Mouse (Mus musculus) myocyte (in vitro differentiated cells): Measurements from ENCODE around the gene Fam43b. TPM values are rescaled to one million over a fixed set of nuclear protein-coding genes. Genes with fewer than 3 reads are reported as not detected.
A peak's percentile ranks its signal among the peaks of the same experiment; 100 is the strongest.

Experiments used
- H3K27me3 ChIP-seq: one replicate; pipeline ENCODE4 v1.6.1; 2011; ENCODE audit not compliant: control insufficient read depth, insufficient read depth, insufficient read length
- H3K36me3 ChIP-seq: one replicate; pipeline ENCODE4 v1.6.1; 2011; ENCODE audit not compliant: control insufficient read depth, insufficient read depth
- H3K4me2 ChIP-seq: one replicate; pipeline ENCODE4 v1.6.1; 2011; ENCODE audit warnings: low read depth, control low read depth
- H3K4me3 ChIP-seq: one replicate; pipeline ENCODE4 v1.5.1; 2011; ENCODE audit warnings: mild to moderate bottlenecking, control low read depth, moderate library complexity
- H3K79me2 ChIP-seq: one replicate; pipeline ENCODE4 v1.6.1; 2011; ENCODE audit not compliant: control insufficient read depth, insufficient read depth
- H3ac ChIP-seq: one replicate; pipeline ENCODE4 v1.6.1; 2011; ENCODE audit not compliant: control insufficient read depth, insufficient read length
- CEBPB ChIP-seq: IDR thresholded peaks from 2 replicates; pipeline ENCODE4 v1.6.1; 2011; ENCODE audit warnings: mild to moderate bottlenecking, moderate library complexity; ENCODE audit not compliant: poor library complexity, insufficient read depth, severe bottlenecking
- E2F4 ChIP-seq: IDR thresholded peaks from one replicate; pipeline ENCODE4 v1.6.1; 2011; ENCODE audit warnings: mild to moderate bottlenecking, control low read depth, moderate library complexity; ENCODE audit not compliant: insufficient read depth
- MAX ChIP-seq: IDR thresholded peaks from one replicate; pipeline ENCODE4 v1.6.1; 2011; ENCODE audit warnings: low read depth, mild to moderate bottlenecking, control low read depth
- MYOD1 ChIP-seq, 3 experiments: IDR thresholded peaks; one replicate each; pipeline ENCODE4 v1.6.1; 2011; ENCODE audit warnings: control low read depth in 2 of 3, low read depth in 2 of 3, mild to moderate bottlenecking in 2 of 3, moderate library complexity in 1 of 3; ENCODE audit not compliant: insufficient read length in 2 of 3, control insufficient read depth in 1 of 3
- MYOG ChIP-seq, 3 experiments: IDR thresholded peaks; one replicate each; pipeline ENCODE4 v1.6.1; 2011; ENCODE audit warnings: control low read depth in 2 of 3, low read depth in 2 of 3, mild to moderate bottlenecking in 2 of 3; ENCODE audit not compliant: insufficient read length in 2 of 3, control insufficient read depth in 1 of 3, insufficient read depth in 1 of 3
- POLR2A ChIP-seq: IDR thresholded peaks from one replicate; pipeline ENCODE4 v1.6.1; 2011; ENCODE audit warnings: low read depth, mild to moderate bottlenecking, control low read depth, moderate library complexity; ENCODE audit not compliant: insufficient read length
- POLR2AphosphoS2 ChIP-seq: IDR thresholded peaks from one replicate; pipeline ENCODE4 v1.6.1; 2011; ENCODE audit warnings: low read depth, control low read depth; ENCODE audit not compliant: insufficient read length
- REST ChIP-seq: IDR thresholded peaks from one replicate; pipeline ENCODE4 v1.6.1; 2011; ENCODE audit warnings: mild to moderate bottlenecking, control low read depth, moderate library complexity; ENCODE audit not compliant: insufficient read depth, insufficient read length
- SRF ChIP-seq: IDR thresholded peaks from one replicate; pipeline ENCODE4 v1.6.1; 2011; ENCODE audit warnings: low read depth; ENCODE audit not compliant: control insufficient read depth, insufficient read length
- TCF12 ChIP-seq: IDR thresholded peaks from one replicate; pipeline ENCODE4 v1.6.1; 2011; ENCODE audit warnings: mild to moderate bottlenecking, control low read depth; ENCODE audit not compliant: poor library complexity, insufficient read depth, severe bottlenecking
- TCF3 ChIP-seq: IDR thresholded peaks from one replicate; pipeline ENCODE4 v1.6.1; 2011; ENCODE audit warnings: low read depth, control low read depth; ENCODE audit not compliant: insufficient read length
- USF1 ChIP-seq: IDR thresholded peaks from one replicate; pipeline ENCODE4 v1.6.1; 2011; ENCODE audit warnings: low read depth, mild to moderate bottlenecking, control low read depth, moderate library complexity
- polyA plus RNA-seq: library from polyadenylated mRNA; unstranded; fragments of >200 nt; fragmentation: generic; extraction: Trizol; gene quantifications from one replicate; pipeline ENCODE4 v1.2.1, GENCODE M21; 2012; ENCODE audit warnings: missing spikeins

Gene Fam43b
- polyA plus RNA-seq, 1 experiment: not detected

DNA sequence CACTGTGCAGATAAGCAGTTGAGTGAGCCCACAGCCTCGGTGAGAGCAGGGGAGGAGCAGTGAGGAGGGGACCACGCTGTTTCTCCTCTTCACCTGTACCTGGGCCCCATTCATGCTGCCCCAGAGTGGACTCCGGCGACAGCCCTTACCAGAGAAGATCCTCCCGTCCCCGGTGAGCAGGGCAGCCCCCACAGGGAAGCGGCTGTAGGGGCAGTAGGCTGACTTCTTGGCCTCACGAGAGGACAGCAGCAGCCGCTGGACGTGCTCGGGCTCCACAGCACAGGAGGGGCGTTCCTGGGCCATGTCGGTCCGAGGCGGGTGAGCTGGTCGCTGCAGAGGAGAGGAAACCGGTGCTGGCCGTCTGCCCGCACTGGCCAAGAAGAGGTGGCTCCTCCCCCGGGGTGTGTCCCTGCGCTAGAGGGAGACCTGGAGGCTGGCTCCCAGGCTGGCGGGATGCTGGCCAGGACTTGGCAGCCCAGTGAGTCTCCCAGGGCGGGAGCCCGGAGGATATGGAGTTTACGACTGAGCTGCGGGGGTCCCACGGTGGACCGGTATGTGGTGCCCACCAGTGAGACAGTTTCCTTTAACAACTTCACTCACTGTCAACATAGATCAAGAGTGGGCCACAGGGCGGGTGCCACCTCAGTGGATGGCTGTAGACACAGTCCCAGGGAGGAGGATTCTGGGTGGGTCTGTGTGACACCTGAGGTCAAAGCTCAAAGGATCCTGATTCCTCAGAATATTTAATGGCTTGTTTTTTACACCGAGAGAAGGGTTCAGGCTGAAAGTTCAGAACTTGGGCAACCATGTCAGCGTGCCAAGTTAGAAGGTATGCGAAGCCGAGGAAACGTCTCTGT, 28.5 kb downstream of the Fam43b start, which contains the start of gene Cda:
Gene Cda (minus strand): TSS at position 352 of the 857 bp plus-strand sequence.
- peak within 1 kb of the TSS; percentile 83 for H3K4me2 ChIP-seq
- H3K79me2 ChIP-seq: no peaks in the 10 kb centered on the region
- no peaks in the 10 kb centered on the region for H3K36me3 ChIP-seq

DNA sequence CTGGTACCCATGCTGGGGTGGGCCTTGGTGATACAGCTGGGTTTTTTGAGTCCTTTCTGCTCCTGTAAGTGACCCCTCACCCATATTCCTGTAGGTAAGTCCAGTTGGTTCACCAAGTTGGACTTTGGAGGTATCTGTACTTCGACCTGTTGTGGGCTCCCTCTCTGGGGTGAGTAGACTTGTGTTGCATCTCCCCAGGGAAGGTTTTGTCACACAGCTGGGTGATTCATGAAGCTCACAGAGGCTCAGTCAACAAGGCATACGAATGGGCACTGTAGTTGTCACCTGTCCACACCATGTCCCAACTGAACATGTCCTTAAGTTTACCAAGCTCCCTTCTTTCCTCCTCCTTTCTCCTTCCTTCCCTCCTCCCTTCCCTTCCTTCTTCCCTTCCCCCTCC, 29.8 kb downstream of the Fam43b start:
- no peak overlapping the region for H3K4me2 ChIP-seq
- H3K79me2 ChIP-seq: no peaks in the 10 kb centered on the region
- no peak overlapping the region for H3K4me3 ChIP-seq
- no peak overlapping the region for H3ac ChIP-seq
- no peak for TF ChIP-seq CEBPB
- no peak for TF ChIP-seq TCF3
- TF ChIP-seq USF1: no peak
- no peak for TF ChIP-seq MYOG (IDR thresholded peaks at IDR 0.05; ENCODE audit: control insufficient read depth in 1 of 3, insufficient read depth in 1 of 3, insufficient read length in 2 of 3, low read depth in 2 of 3)
- TF ChIP-seq SRF: no peak
- TF ChIP-seq E2F4: no peak
- no peak for TF ChIP-seq TCF12
- TF ChIP-seq MAX: no peak
- TF ChIP-seq REST: no peak
- no peak for TF ChIP-seq POLR2AphosphoS2
- TF ChIP-seq MYOD1 (IDR thresholded peaks at IDR 0.05; ENCODE audit: control insufficient read depth in 1 of 3, insufficient read length in 2 of 3, low read depth in 2 of 3): no peak
- no peak for TF ChIP-seq POLR2A
- no peaks in the 10 kb centered on the region for H3K36me3 ChIP-seq
- no peaks in the 10 kb centered on the region for H3K27me3 ChIP-seq

More for the DNA sequence above, 28.5 kb downstream of the Fam43b start, which contains the start of gene Cda:
- H3K4me3 ChIP-seq: peak within 1 kb of the TSS; percentile 6
- no peaks in the 10 kb centered on the region for H3K27me3 ChIP-seq
- H3ac ChIP-seq: no peak within 1 kb of the TSS
- TF ChIP-seq SRF (no peak), POLR2AphosphoS2 (no peak), POLR2A (no peak), CEBPB (no peak), TCF12 (no peak), MAX (no peak), USF1 (no peak), MYOD1 (IDR thresholded peaks at IDR 0.05; ENCODE audit: control insufficient read depth in 1 of 3, insufficient read length in 2 of 3, low read depth in 2 of 3) (no peak), E2F4 (no peak), TCF3 (no peak), MYOG (IDR thresholded peaks at IDR 0.05; ENCODE audit: control insufficient read depth in 1 of 3, insufficient read depth in 1 of 3, insufficient read length in 2 of 3, low read depth in 2 of 3) (no peak)

DNA sequence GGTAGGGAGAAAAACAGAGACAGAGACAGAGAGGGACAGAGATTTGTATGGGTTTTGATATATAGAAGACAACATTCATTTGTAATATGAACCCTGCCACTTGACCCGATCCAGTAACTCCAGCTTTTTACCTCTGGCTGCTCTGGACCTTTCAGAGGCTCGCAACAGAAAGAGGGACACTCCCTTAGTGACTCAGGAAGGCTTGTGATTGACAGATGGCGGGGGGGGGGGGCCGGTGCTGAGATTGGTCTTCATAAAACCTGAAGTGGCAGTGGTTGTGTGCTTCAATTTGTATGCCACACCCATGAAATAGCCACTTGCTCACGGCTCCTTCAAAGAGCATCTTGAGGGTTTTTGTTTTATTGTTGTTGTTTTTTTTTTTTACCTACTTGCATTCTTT, 32.8 kb downstream of the Fam43b start:
- Histone ChIP-seq H3K4me2 (no peak overlapping the region), H3K4me3 (no peak overlapping the region), H3K27me3 (no peaks in the 10 kb centered on the region), H3ac (no peak overlapping the region), H3K79me2 (no peaks in the 10 kb centered on the region), H3K36me3 (no peaks in the 10 kb centered on the region)
- TF ChIP-seq POLR2A: no peak
- no peak for TF ChIP-seq POLR2AphosphoS2
- no peak for TF ChIP-seq MAX
- no peak for TF ChIP-seq TCF12
- no peak for TF ChIP-seq SRF
- no peak for TF ChIP-seq E2F4
- no peak for TF ChIP-seq REST

DNA sequence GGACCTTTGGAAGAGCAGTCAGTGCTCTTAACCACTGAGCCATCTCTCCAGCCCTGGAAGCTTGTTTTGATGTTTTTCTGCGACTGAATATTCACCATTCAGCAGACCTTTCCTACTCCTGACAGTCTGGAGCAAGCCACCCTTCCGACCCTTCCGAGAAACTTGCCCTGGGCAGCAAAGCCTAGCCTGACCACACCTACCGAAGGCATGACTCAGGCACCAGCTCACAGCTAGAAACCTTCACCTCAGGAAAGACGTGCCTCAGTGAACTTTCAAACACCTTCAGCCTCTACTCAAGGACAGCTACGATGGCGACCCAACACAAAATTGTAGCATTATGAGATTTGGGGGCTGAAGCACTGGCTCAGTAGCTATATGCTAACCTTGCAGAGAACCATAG, 33.4 kb downstream of the Fam43b start:
- TF ChIP-seq MYOG (IDR thresholded peaks at IDR 0.05; ENCODE audit: control insufficient read depth in 1 of 3, insufficient read depth in 1 of 3, insufficient read length in 2 of 3, low read depth in 2 of 3): no peak
- TF ChIP-seq TCF12: no peak
- TF ChIP-seq CEBPB: no peak
- no peak for TF ChIP-seq POLR2AphosphoS2
- no peak for TF ChIP-seq E2F4
- no peak for TF ChIP-seq MAX
- no peak for TF ChIP-seq TCF3
- TF ChIP-seq POLR2A: no peak
- no peak for TF ChIP-seq MYOD1 (IDR thresholded peaks at IDR 0.05; ENCODE audit: control insufficient read depth in 1 of 3, insufficient read length in 2 of 3, low read depth in 2 of 3)
- TF ChIP-seq USF1: no peak
- TF ChIP-seq SRF: no peak
- no peak for TF ChIP-seq REST
- Histone ChIP-seq H3K4me2 (no peak overlapping the region), H3K27me3 (no peaks in the 10 kb centered on the region), H3K36me3 (no peaks in the 10 kb centered on the region), H3K4me3 (no peak overlapping the region), H3ac (no peak overlapping the region), H3K79me2 (no peaks in the 10 kb centered on the region)
